Mouse (Mus musculus) C2C12 (cell line): ENCODE results near the gene Atp13a4.

Source experiments
- CEBPB ChIP-seq: IDR thresholded peaks from one replicate; pipeline ENCODE4 v1.6.1; 2011; ENCODE audit warnings: low read depth, mild to moderate bottlenecking, control low read depth, moderate library complexity
- CTCF ChIP-seq: IDR thresholded peaks from one replicate; pipeline ENCODE4 v1.5.1; 2011; ENCODE audit not compliant: control insufficient read depth, insufficient read depth, insufficient read length
- MAX ChIP-seq: IDR thresholded peaks from one replicate; pipeline ENCODE4 v1.6.1; 2011; ENCODE audit warnings: mild to moderate bottlenecking, control low read depth
- MYOD1 ChIP-seq: IDR thresholded peaks from one replicate; pipeline ENCODE4 v1.6.1; 2011; ENCODE audit warnings: low read depth; ENCODE audit not compliant: control insufficient read depth, insufficient read length
- MYOG ChIP-seq: IDR thresholded peaks from one replicate; pipeline ENCODE4 v1.6.1; 2011; ENCODE audit not compliant: control insufficient read depth, insufficient read length; ENCODE audit errors: extremely low read depth

GRCm38 (mm10) chr16:29459331-29459730 lies 85.3 kb downstream of the Atp13a4 start:
- TF ChIP-seq MAX, result no peak
- no peak for TF ChIP-seq CTCF
- TF ChIP-seq CEBPB, result no peak
- TF ChIP-seq MYOG, result no peak
- TF ChIP-seq MYOD1, result no peak
